Mouse (Mus musculus) forebrain, postnatal 0 days (tissue): Measurements from ENCODE around the gene 4930522H14Rik. TPM values are rescaled to one million over a fixed set of nuclear protein-coding genes. Genes with fewer than 3 reads are reported as not detected.

ENCODE experiments used
- ATAC-seq: fragments of 200-750 bp; cut with Nextera tagmentation; 2 replicates; pipeline ENCODE4 v1.8.0; 2017; ENCODE audit warnings: mild to moderate bottlenecking, moderate library complexity
- DNase-seq: peaks from one replicate; pipeline ENCODE4 v3.0.0-alpha.2; 2015
- H3K27ac ChIP-seq: fragments of 300-500 bp; sonication (generic); 2 replicates; pipeline ENCODE4 v1.5.1; 2014; ENCODE audit warnings: low read depth, mild to moderate bottlenecking, antibody characterized with exemption, low read length, moderate library complexity, mixed read lengths
- H3K27me3 ChIP-seq: fragments of 300-500 bp; sonication (generic); 2 replicates; pipeline ENCODE4 v1.6.1; 2014; ENCODE audit warnings: mild to moderate bottlenecking, low read length, mixed read lengths; ENCODE audit not compliant: insufficient read depth
- H3K36me3 ChIP-seq: fragments of 300-500 bp; sonication (generic); 2 replicates; pipeline ENCODE4 v1.6.1; 2014; ENCODE audit warnings: mild to moderate bottlenecking, moderate library complexity; ENCODE audit not compliant: insufficient read depth
- H3K4me1 ChIP-seq: fragments of 300-500 bp; sonication (generic); 2 replicates; pipeline ENCODE4 v1.6.1; 2014; ENCODE audit warnings: antibody characterized with exemption; ENCODE audit not compliant: insufficient read depth
- H3K4me2 ChIP-seq: fragments of 300-500 bp; sonication (generic); 2 replicates; pipeline ENCODE4 v1.6.1; 2014; ENCODE audit warnings: low read depth, mild to moderate bottlenecking, moderate library complexity
- H3K4me3 ChIP-seq: fragments of 300-500 bp; sonication (generic); 2 replicates; pipeline ENCODE4 v1.5.1; 2014; ENCODE audit warnings: low read depth, low read length, mixed read lengths
- H3K9ac ChIP-seq: fragments of 300-500 bp; sonication (generic); 2 replicates; pipeline ENCODE4 v1.6.1; 2014; ENCODE audit warnings: mild to moderate bottlenecking
- H3K9me3 ChIP-seq: fragments of 300-500 bp; sonication (generic); 2 replicates; pipeline ENCODE4 v1.6.1; 2016; ENCODE audit warnings: low read length
- CTCF ChIP-seq: sonication (generic); IDR thresholded peaks from 2 replicates; pipeline ENCODE4 v1.5.1; 2016; ENCODE audit warnings: antibody characterized with exemption, control low read depth, low read depth
- WGBS: fragments of 180-500 bp; shearing (Covaris S2); extraction: QIAGEN DNeasy Blood & Tissue Kit; methylation state at CpG from one replicate; pipeline ENCODE4 v1.1.7; 2014; 5-methylcytosine and 5-hydroxymethylcytosine counted together
- polyA plus RNA-seq: library from polyadenylated mRNA; unstranded; fragments of >200 nt; fragmentation: Nextera tagmentation; extraction: Ambion mirVana; gene quantifications from 2 replicates; pipeline ENCODE4 v1.2.1, GENCODE M21; 2015
- total RNA-seq: library from RNA; depleted of rRNA; stranded (reverse); fragments of >200 nt; gene quantifications from 2 replicates; pipeline ENCODE4 v1.2.3, GENCODE M21; 2014

4930522H14Rik gene
- total and polyA plus RNA-seq, 2 experiments from 2014 or later, result 0.29 TPM; not detected in 1

DNA sequence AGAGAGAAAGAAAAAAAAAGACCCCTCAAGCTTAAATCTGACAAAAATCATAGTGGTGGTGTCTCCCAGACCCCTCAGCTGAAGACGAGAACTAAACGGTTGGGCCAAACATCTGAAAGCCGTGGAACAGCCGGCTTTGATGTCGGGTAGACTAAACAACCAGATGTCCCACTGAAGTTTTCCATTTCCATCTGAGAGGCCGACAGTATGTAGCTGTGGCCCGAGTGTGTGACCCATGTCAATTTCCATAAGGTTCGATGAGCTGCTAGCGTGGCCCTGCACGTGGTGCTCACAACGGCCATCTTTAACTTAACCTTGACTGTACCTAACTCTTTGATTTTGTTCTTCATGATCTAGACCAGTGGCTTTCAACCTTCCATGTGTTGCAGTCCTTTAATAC is 32.6 kb downstream of the 4930522H14Rik start:
- Histone ChIP-seq H3K9ac (no peak overlapping the region), H3K4me3 (no peak overlapping the region), H3K4me2 (no peak overlapping the region), H3K27ac (no peak overlapping the region), H3K9me3 (no peaks in the 10 kb centered on the region), H3K36me3 (no peaks in the 10 kb centered on the region), H3K4me1 (no peaks in the 10 kb centered on the region), H3K27me3 (no peaks in the 10 kb centered on the region)
- 90% methylated on average over 11 of the region's 11 CpGs for WGBS
- TF ChIP-seq CTCF, result no peak
- ATAC-seq, result no peak
- DNase-seq, result no peak

- Histone ChIP-seq H3K36me3 (no peaks in the 10 kb centered on the region), H3K4me2 (no peak overlapping the region), H3K27me3 (no peaks in the 10 kb centered on the region), H3K27ac (no peak overlapping the region), H3K9ac (no peak overlapping the region), H3K4me3 (no peak overlapping the region), H3K9me3 (no peaks in the 10 kb centered on the region), H3K4me1 (no peaks in the 10 kb centered on the region)
- ATAC-seq, result no peak
- DNase-seq, result no peak
- TF ChIP-seq CTCF, result no peak
Measured at GRCm38 (mm10) chr4:109493581-109493980, 37.5 kb downstream of the 4930522H14Rik start.

GRCm38 (mm10) chr4:109488812-109489211 is 42.3 kb downstream of the 4930522H14Rik start:
- no peaks in the 10 kb centered on the region for H3K36me3 ChIP-seq
- no peaks in the 10 kb centered on the region for H3K4me1 ChIP-seq
- DNase-seq, result no peak
- no peak for ATAC-seq
- no peak overlapping the region for H3K9ac ChIP-seq
- no peak overlapping the region for H3K27ac ChIP-seq
- no peaks in the 10 kb centered on the region for H3K9me3 ChIP-seq
- no peaks in the 10 kb centered on the region for H3K27me3 ChIP-seq
- TF ChIP-seq CTCF, result no peak
- H3K4me2 ChIP-seq, result no peak overlapping the region
- no peak overlapping the region for H3K4me3 ChIP-seq
- WGBS, result 68% methylated on average over 1 of the region's 1 CpGs

DNA sequence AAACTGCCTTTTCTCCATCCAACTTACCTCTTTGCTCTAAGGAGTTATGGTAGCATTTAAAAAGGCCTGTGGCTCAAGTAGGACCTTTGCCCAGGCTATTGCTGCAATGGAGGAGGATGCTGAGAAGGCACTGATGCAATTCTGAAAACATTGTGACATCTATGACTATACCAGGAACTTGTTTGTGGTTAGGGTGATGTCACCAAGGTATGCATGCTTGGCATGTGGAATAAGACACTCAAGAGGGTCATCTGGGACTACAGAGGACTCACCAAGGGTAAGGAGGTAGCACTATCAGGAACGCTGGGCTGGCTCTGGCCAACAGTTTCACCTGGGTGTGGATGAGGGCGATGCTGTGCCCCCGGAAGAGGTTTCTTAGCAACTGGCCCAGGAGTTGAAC is 46.5 kb downstream of the 4930522H14Rik start, which contains the start of gene Rnf11:
TSS of gene Rnf11 (minus strand) at position 108 of the 400 bp plus-strand sequence.
- DNase-seq (no peak), ATAC-seq (no peak)
- Histone ChIP-seq H3K27ac (no peak within 1 kb of the TSS), H3K4me2 (no peak within 1 kb of the TSS), H3K4me1 (no peaks in the 10 kb centered on the region), H3K9ac (no peak within 1 kb of the TSS), H3K4me3 (no peak within 1 kb of the TSS), H3K9me3 (no peaks in the 10 kb centered on the region), H3K36me3 (no peaks in the 10 kb centered on the region), H3K27me3 (no peaks in the 10 kb centered on the region)
- WGBS, result 91% methylated on average over 3 of the region's 3 CpGs
- TF ChIP-seq CTCF, result no peak

DNA sequence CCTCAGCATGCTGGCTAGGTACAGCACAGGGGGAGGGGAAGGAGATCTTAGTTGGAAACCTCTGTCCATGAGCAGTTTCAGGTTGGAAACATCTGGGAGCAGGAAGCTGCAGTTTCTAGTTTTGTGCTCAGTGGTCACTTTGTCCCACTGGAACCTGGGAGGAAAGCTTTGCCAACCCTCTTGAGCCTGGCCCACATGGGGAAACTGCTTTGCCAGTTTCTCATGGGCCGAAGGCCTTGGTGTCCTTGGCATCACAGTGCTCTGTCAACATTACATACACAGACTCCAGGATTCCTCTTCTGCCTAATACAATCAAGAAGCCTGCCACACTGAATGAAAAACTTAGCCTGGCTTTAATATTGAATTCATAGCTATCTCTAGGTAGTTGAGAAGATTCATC is 48.4 kb downstream of the 4930522H14Rik start:
- Histone ChIP-seq H3K27me3 (no peaks in the 10 kb centered on the region), H3K9me3 (no peaks in the 10 kb centered on the region), H3K36me3 (no peaks in the 10 kb centered on the region), H3K4me1 (no peaks in the 10 kb centered on the region), H3K4me3 (no peak overlapping the region), H3K9ac (no peak overlapping the region), H3K27ac (no peak overlapping the region), H3K4me2 (no peak overlapping the region)
- no peak for TF ChIP-seq CTCF
- DNase-seq, result no peak
- no peak for ATAC-seq
- 95% methylated on average over 1 of the region's 1 CpGs for WGBS

- Histone ChIP-seq H3K9me3 (no peaks in the 10 kb centered on the region), H3K4me2 (no peak overlapping the region), H3K27ac (no peak overlapping the region), H3K27me3 (no peaks in the 10 kb centered on the region), H3K4me1 (no peaks in the 10 kb centered on the region), H3K9ac (no peak overlapping the region), H3K36me3 (no peaks in the 10 kb centered on the region), H3K4me3 (no peak overlapping the region)
- 86% methylated on average over 2 of the region's 2 CpGs for WGBS
- TF ChIP-seq CTCF, result no peak
- DNase-seq (no peak), ATAC-seq (no peak)
Measured at GRCm38 (mm10) chr4:109481424-109481823, 49.7 kb downstream of the 4930522H14Rik start.

DNA sequence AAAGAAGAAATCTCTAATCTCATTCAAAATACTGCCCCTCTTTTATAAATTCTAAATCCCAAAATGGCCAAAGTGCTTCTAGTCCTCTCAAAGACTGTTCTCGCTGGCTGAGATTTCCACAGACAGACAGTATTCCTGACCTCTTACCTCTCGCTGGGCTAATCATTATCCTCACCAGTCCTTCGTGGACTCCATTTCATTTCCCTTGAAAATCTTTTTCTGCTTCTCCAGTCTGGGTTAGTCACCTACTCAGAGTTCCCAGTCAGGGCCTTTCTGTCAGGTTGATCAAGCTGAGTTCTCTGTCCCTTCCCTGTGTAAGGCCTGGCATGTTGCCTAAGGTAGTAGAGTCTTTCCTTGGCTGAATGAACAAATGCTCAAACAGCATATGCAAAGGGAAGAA is 53.6 kb downstream of the 4930522H14Rik start:
- no peak overlapping the region for H3K4me3 ChIP-seq
- WGBS, result 88% methylated on average over 3 of the region's 3 CpGs
- no peaks in the 10 kb centered on the region for H3K9me3 ChIP-seq
- H3K9ac ChIP-seq, result no peak overlapping the region
- no peak overlapping the region for H3K27ac ChIP-seq
- no peak overlapping the region for H3K4me2 ChIP-seq
- no peaks in the 10 kb centered on the region for H3K27me3 ChIP-seq
- DNase-seq (no peak), ATAC-seq (no peak)
- TF ChIP-seq CTCF, result no peak
- 0 out of 2 replicates have a peak, but pooled peaks cover 6% of the 10 kb centered on the region for H3K4me1 ChIP-seq
- no peaks in the 10 kb centered on the region for H3K36me3 ChIP-seq
